Mouse (Mus musculus) embryonic facial prominence, embryonic 15.5 days (tissue): ENCODE data around the gene Hoxa7. TPM values are rescaled to one million over a fixed set of nuclear protein-coding genes. Genes with fewer than 3 reads are reported as not detected.
A peak's percentile ranks its signal among the peaks of the same experiment; 100 is the strongest.

Experiments used
- ATAC-seq: fragments of 200-750 bp; cut with Nextera tagmentation; 2 replicates; pipeline ENCODE4 v1.8.0; 2017; ENCODE audit warnings: low read depth, moderate TSS enrichment; ENCODE audit not compliant: insufficient number of reproducible peaks, low FRiP score, low TSS enrichment
- H3K27ac ChIP-seq: fragments of 300-500 bp; sonication (generic); replicated peaks from 2 replicates; pipeline ENCODE4 v1.5.1; 2015; ENCODE audit warnings: mild to moderate bottlenecking, inconsistent platforms
- H3K27me3 ChIP-seq: fragments of 300-500 bp; sonication (generic); 2 replicates; pipeline ENCODE4 v1.6.1; 2015; ENCODE audit warnings: inconsistent platforms
- H3K36me3 ChIP-seq: fragments of 300-500 bp; sonication (generic); 2 replicates; pipeline ENCODE4 v1.6.1; 2015; ENCODE audit warnings: mild to moderate bottlenecking, inconsistent platforms
- H3K4me1 ChIP-seq: fragments of 300-500 bp; sonication (generic); 2 replicates; pipeline ENCODE4 v1.6.1; 2015; ENCODE audit warnings: inconsistent platforms
- H3K4me2 ChIP-seq: fragments of 300-500 bp; sonication (generic); replicated peaks from 2 replicates; pipeline ENCODE4 v1.6.1; 2015; ENCODE audit warnings: mild to moderate bottlenecking, inconsistent platforms
- H3K4me3 ChIP-seq: fragments of 300-500 bp; sonication (generic); replicated peaks from 2 replicates; pipeline ENCODE4 v1.5.1; 2015; ENCODE audit warnings: mild to moderate bottlenecking, inconsistent platforms
- H3K9ac ChIP-seq: fragments of 300-500 bp; sonication (generic); 2 replicates; pipeline ENCODE4 v1.6.1; 2015; ENCODE audit warnings: inconsistent platforms
- H3K9me3 ChIP-seq: fragments of 300-500 bp; sonication (generic); replicated peaks from 2 replicates; pipeline ENCODE4 v1.6.1; 2016; ENCODE audit warnings: inconsistent platforms
- WGBS: fragments of 180-500 bp; shearing (Covaris S2); methylation state at CpG from one replicate; pipeline ENCODE4 v1.1.7; 2015; 5-methylcytosine and 5-hydroxymethylcytosine counted together
- polyA plus RNA-seq: library from polyadenylated mRNA; unstranded; fragments of >200 nt; fragmentation: Nextera tagmentation; extraction: Ambion mirVana; gene quantifications from 2 replicates; pipeline ENCODE4 v1.2.1, GENCODE M21; 2015

The Hoxa7 gene
- polyA plus RNA-seq, 1 experiment from 2014 or later = not detected

- WGBS = 2% methylated on average over 38 of the region's 38 CpGs
- Histone ChIP-seq H3K9ac (no peak overlapping the region), H3K4me3 (no peak overlapping the region), H3K4me1 (peaks cover 19% of the 10 kb centered on the region), H3K36me3 (no peaks in the 10 kb centered on the region), H3K9me3 (no peaks in the 10 kb centered on the region), H3K4me2 (no peak overlapping the region), H3K27me3 (peaks cover 95% of the 10 kb centered on the region), H3K27ac (no peak overlapping the region)
- no peak for ATAC-seq
These were observed 7.1 kb upstream of the Hoxa7 start for GRCm38 (mm10) chr6:52228475-52229465.

DNA sequence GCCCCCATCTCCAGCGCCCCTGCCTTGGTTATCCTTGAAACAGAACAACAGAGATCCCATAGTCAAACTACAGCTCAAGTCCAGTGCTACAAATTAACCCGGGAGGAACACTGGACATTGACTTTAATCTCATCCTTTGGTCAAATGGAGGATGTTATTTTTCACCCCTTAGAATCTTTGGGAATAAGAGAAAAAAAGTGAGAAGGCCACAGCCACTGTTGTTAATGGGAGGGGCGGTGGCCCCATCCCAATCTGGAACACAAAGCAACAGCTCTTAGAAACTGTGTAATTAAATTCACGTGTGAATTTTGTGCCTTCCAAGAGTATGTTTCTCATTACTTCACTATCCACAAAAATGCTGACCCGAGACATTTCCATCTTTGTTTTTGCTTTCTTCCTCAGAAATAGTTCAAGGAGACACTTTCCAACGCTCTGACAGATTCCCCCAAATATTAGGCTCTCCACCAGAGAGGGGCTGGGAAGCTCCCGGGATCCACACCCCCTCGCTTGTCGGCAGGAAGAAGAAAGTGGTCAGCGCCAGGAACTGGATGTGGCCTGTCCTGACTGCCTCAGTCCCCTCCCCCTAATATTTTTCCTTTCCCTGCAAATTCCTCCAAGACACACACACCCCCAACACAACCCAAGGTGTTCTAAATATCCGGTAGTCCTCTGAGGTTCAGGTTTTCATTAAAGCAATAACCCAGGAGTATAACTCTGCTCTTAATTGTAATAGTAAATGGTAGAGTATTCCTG, 6.0 kb upstream of the Hoxa7 start:
- H3K4me2 ChIP-seq = no peak overlapping the region
- H3K27ac ChIP-seq = no peak overlapping the region
- no peak for ATAC-seq
- H3K4me3 ChIP-seq = no peak overlapping the region
- peaks cover 95% of the 10 kb centered on the region for H3K27me3 ChIP-seq
- no peaks in the 10 kb centered on the region for H3K36me3 ChIP-seq
- H3K4me1 ChIP-seq = peaks cover 18% of the 10 kb centered on the region
- WGBS = 3% methylated on average over 11 of the region's 11 CpGs
- no peak overlapping the region for H3K9ac ChIP-seq
- H3K9me3 ChIP-seq = no peaks in the 10 kb centered on the region

DNA sequence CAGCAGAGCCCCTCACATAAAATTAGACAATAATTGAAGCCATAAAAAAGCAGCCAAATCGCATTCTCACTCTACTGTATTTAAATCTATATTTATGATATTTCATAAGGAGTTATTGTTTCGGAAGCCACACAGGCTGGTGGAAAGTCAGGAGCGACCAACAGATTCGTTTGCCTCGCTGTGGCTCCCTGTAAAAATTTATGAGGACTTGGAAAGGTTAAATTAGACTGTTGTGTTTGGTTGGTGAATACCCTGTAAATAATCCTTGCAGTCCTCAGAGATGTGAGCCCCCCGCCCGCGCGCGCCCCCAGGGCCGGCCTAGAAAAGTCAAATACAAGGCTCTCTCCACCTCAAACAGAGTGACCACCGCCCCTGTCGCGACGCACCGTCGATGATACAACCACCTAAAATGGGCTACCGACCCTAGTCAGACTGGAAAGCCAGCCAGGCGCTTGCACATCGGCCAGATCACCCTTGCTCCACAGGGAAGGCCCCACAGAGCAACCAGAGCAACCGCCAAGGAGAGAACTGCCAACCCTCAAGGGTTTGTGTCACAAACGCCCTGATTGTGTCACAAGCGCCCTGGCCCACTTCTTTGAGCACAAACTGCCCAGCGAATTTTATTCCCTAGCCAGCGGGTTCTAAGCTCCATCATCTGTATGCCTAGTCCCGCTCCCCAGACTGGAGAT, 5.1 kb upstream of the Hoxa7 start:
- no peak overlapping the region for H3K27ac ChIP-seq
- peaks cover 23% of the 10 kb centered on the region for H3K4me1 ChIP-seq
- WGBS = 4% methylated on average over 26 of the region's 26 CpGs
- no peak for ATAC-seq
- H3K4me2 ChIP-seq = no peak overlapping the region
- no peaks in the 10 kb centered on the region for H3K9me3 ChIP-seq
- H3K4me3 ChIP-seq = no peak overlapping the region
- H3K27me3 ChIP-seq = peaks cover 95% of the 10 kb centered on the region
- no peaks in the 10 kb centered on the region for H3K36me3 ChIP-seq
- no peak overlapping the region for H3K9ac ChIP-seq

DNA sequence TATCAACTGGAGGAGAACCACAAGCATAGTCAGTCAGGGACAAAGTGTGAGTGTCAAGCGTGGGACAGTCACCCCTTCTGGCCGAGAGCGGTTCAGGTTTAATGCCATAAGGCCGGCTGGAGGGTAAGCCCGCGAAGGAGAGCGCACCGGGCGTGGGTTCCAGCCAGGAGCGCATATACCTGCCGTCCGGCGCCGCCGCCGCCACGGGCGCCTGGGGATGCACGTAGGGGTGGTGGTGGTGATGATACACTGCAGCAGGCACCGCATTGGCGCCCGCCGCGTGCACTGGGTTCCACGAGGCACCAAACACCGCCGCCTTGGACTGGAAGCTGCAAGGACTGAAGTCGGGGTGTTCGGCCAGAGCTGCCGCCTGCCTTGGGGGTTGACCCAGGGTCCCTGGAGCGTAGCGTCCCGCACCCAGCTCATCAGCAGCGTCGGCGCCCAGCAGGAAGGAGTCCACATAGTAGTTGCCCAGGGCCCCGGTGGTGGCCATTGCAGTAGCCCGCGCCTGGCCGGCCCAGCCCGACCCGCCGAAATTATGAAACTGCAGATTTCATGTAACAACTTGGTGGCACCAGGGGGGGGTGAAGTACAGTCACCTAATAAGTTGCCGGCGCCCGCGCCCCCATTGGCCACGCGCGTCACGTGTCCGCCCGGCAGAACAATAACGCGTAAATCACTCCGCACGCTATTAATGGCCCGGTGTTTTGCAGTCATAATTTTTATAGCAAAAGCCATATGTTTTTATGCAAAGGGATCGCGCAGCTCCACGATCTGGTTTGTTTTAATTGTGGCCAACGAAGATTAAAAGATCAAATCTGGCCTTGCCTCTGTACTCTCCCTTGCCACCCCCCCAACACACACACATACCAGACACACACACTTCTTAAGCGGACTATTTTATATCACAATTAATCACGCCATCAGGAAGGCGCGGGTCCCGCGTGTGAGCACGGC, 4.2 kb upstream of the Hoxa7 start:
- 3% methylated on average over 69 of the region's 69 CpGs for WGBS
- Histone ChIP-seq H3K27ac (no peak overlapping the region), H3K27me3 (peaks cover 97% of the 10 kb centered on the region), H3K36me3 (no peaks in the 10 kb centered on the region), H3K9me3 (no peaks in the 10 kb centered on the region), H3K4me1 (peaks cover 31% of the 10 kb centered on the region), H3K4me2 (no peak overlapping the region), H3K9ac (no peak overlapping the region), H3K4me3 (0 out of 2 replicates have a peak overlapping the region, but pooled peaks have one; percentile 2)
- ATAC-seq = no peak

GRCm38 (mm10) chr6:52224895-52225611, 3.4 kb upstream of the Hoxa7 start:
- Histone ChIP-seq H3K4me1 (peaks cover 27% of the 10 kb centered on the region; the same call in 1 of the 2 replicates), H3K4me3 (no peak overlapping the region), H3K27ac (no peak overlapping the region), H3K27me3 (peaks cover 97% of the 10 kb centered on the region), H3K36me3 (no peaks in the 10 kb centered on the region), H3K9ac (no peak overlapping the region), H3K4me2 (no peak overlapping the region), H3K9me3 (no peaks in the 10 kb centered on the region)
- 2% methylated on average over 36 of the region's 36 CpGs for WGBS
- ATAC-seq = no peak

DNA sequence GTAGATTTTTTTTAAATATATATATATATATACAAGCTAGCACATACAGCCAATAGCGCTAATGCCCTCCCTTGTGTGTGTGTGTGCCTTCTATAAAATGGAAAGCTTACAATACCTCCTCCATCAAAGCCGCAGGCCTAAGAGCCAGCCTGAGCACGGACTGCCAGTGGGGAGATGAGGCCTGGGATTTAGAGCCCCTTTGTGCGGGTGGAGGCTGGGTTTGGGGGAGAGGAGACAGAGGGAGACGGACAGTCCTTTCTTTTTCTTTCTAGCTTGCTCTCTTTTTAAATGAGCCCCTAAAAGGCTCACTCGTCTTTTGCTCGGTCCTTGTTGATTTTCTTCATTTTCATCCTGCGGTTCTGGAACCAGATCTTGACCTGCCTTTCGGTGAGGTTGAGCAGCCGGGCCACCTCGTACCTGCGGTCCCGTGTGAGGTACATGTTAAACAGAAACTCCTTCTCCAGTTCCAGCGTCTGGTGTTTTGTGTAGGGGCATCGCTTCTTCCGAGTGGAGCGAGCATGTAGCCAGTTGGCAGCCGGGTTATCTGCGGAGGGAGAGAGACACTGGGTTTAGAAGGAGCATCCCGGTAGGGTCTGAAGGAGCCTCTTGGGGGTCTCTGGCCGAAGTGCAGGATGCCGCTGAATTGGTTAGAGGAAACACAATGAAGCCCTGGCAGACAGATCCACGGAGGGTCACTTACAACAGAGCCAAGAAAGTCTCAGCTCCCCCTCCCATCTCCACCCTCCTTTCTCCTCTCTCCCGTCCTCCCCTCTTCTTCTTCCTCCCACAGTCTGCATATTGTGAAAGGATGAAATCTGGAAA, 2.5 kb upstream of the Hoxa7 start:
- WGBS = 5% methylated on average over 24 of the region's 24 CpGs
- H3K27me3 ChIP-seq = peaks cover 97% of the 10 kb centered on the region
- no peak for ATAC-seq
- H3K9ac ChIP-seq = no peak overlapping the region
- H3K4me2 ChIP-seq = no peak overlapping the region
- no peak overlapping the region for H3K27ac ChIP-seq
- H3K9me3 ChIP-seq = no peaks in the 10 kb centered on the region
- H3K36me3 ChIP-seq = no peaks in the 10 kb centered on the region
- H3K4me3 ChIP-seq = no peak overlapping the region
- peaks cover 27% of the 10 kb centered on the region; the same call in 1 of the 2 replicates for H3K4me1 ChIP-seq

- Histone ChIP-seq H3K9ac (no peak overlapping the region), H3K9me3 (no peaks in the 10 kb centered on the region), H3K27me3 (peaks cover 100% of the 10 kb centered on the region), H3K4me2 (no peak overlapping the region), H3K27ac (no peak overlapping the region), H3K4me3 (no peak overlapping the region), H3K4me1 (peaks cover 26% of the 10 kb centered on the region; the same call in 1 of the 2 replicates), H3K36me3 (no peaks in the 10 kb centered on the region)
- 24% methylated on average over 13 of the region's 13 CpGs for WGBS
- no peak for ATAC-seq
These were observed 1.1 kb upstream of the Hoxa7 start for GRCm38 (mm10) chr6:52222729-52223128.

DNA sequence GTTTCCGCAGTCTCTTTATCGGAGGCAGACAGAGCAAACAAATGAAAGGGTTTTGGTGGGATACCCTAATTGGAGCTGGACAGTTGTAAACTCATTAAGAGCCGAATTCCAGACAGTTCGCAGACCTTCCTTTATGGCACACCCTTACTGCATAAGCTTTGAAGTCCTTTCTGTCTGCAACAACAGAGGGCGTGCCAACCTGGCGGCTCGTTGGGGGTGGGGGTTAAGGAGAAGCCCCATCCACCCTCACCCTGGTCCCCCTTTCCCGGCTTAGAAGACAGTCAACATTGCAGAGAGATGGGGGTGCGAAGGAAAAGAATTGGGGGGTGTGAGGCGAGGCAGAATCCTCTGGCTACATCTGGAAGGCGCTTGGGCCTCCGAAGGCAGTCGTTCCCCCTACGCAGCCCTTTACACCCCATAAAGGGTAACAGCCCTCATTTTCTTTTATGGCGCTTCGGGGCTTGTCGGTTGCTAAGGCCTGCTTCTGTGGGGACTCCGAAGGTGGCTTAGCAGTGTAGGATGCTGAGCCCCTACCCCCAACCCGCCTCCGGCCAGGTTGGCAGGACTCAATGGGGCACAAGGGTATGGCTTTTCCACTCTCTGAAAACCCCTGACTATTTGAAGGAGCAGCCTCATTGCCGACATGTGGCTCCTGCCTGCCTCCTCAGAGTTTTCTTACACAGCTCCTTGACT, 485 bp upstream of the Hoxa7 start:
- Histone ChIP-seq H3K9me3 (no peaks in the 10 kb centered on the region), H3K27me3 (peaks cover 100% of the 10 kb centered on the region), H3K9ac (no peak overlapping the region), H3K36me3 (no peaks in the 10 kb centered on the region), H3K4me2 (peak overlapping the region; percentile 96), H3K4me3 (peak overlapping the region; percentile 52), H3K4me1 (peaks cover 31% of the 10 kb centered on the region), H3K27ac (no peak overlapping the region)
- no peak for ATAC-seq
- WGBS = 9% methylated on average over 21 of the region's 21 CpGs

DNA sequence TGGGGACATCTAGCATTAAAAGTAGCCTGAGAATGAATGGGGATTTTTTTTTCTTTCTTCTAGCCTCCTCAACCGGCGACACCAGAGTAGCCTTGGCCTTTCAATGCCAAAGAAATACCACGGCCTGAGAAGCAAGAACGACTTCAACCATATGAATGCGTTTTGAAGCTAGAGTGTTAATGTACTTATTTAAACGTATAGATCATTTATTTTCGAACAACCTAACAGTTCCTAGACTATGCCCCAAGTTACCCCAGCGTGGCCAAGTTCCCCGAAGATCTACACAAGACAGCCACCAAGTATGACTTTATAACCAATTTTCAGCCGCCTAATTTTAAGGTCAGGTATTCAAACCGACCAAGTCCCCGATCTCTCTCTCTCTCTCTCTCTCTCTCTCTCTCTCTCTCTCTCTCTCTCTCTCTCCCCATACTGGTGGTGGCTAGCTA, 766 bp downstream of the Hoxa7 start:
- H3K9me3 ChIP-seq = no peaks in the 10 kb centered on the region
- H3K4me2 ChIP-seq = peak overlapping the region; percentile 96
- no peaks in the 10 kb centered on the region for H3K36me3 ChIP-seq
- no peak overlapping the region for H3K27ac ChIP-seq
- H3K27me3 ChIP-seq = peaks cover 100% of the 10 kb centered on the region
- no peak for ATAC-seq
- peak overlapping the region; percentile 52 for H3K4me3 ChIP-seq
- WGBS = 9% methylated on average over 12 of the region's 12 CpGs
- peaks cover 34% of the 10 kb centered on the region for H3K4me1 ChIP-seq
- no peak overlapping the region for H3K9ac ChIP-seq
